Mouse (Mus musculus): ENCODE measurements at regions not wholly inside any gene's neighbourhood (a gene's known extent, or its start where the extent isn't known, plus 50 kb on each side); places are given as distances from the start of the nearest gene placed in this dataset.

DNA sequence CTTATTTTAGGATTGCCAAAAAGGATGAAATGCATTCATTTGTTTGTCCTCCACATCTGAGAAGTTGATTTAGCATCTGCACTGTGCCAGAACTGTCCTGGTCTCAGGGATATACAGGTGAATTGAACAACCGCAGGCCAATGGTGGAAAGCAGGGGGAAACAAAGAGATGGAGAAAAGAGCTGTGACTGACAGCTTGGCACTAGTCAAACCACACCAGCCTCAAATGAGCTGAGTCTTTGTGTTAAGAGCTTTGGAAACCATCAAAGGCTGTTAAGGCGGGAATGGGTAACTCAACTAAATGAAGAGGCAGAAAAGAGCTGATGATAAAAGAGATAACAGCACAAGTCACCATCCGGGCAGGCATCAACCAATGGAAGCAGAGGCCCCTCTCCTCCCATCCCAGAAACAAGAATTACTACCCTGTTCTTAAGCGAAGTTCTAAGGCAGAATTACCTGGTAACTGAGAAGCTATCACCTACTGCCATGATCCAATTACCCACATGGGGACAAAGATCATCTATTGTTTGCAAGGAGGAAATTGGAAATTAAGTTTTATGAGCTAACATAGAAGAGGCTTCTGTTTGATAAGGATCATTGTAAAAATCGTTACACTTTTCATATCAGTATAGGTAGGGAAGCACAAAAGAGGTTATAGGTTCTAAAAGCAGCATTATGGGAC lies 117.6 kb downstream of the Foxa2 start:
- no peak for TF ChIP-seq POLR2A (IDR thresholded peaks at IDR 0.05; ENCODE audit: borderline replicate concordance, control insufficient read depth, low read depth, low read length)
- TF ChIP-seq CTCF (IDR thresholded peaks at IDR 0.05; ENCODE audit: control insufficient read depth, insufficient read depth, low read length) = no peak
